Mouse (Mus musculus) neural tube, embryonic 12.5 days (tissue): Measurements from ENCODE around the gene Pdlim4. TPM values are rescaled to one million over a fixed set of nuclear protein-coding genes. Genes with fewer than 3 reads are reported as not detected.
"Not testable (repeated sequence)": the region's sequence is repeated elsewhere in the genome, so short reads cannot be mapped to it uniquely, and the experiment has no call there.

ENCODE experiments used
- ATAC-seq: fragments of 200-750 bp; cut with Nextera tagmentation; 2 replicates; pipeline ENCODE4 v1.8.0; 2017; ENCODE audit warnings: low read depth, mild to moderate bottlenecking, moderate TSS enrichment, moderate library complexity; ENCODE audit not compliant: low FRiP score
- H3K27ac ChIP-seq: fragments of 300-500 bp; sonication (generic); 2 replicates; pipeline ENCODE4 v1.5.1; 2016
- H3K27me3 ChIP-seq: fragments of 300-500 bp; sonication (generic); replicated peaks from 2 replicates; pipeline ENCODE4 v1.6.1; 2016; ENCODE audit warnings: mild to moderate bottlenecking
- H3K36me3 ChIP-seq: fragments of 300-500 bp; sonication (generic); 2 replicates; pipeline ENCODE4 v1.6.1; 2016; ENCODE audit warnings: mild to moderate bottlenecking
- H3K4me1 ChIP-seq: fragments of 300-500 bp; sonication (generic); 2 replicates; pipeline ENCODE4 v1.6.1; 2016
- H3K4me2 ChIP-seq: fragments of 300-500 bp; sonication (generic); replicated peaks from 2 replicates; pipeline ENCODE4 v1.6.1; 2016; ENCODE audit warnings: mild to moderate bottlenecking
- H3K4me3 ChIP-seq: fragments of 300-500 bp; sonication (generic); 2 replicates; pipeline ENCODE4 v1.5.1; 2016
- H3K9ac ChIP-seq: fragments of 300-500 bp; sonication (generic); 2 replicates; pipeline ENCODE4 v1.6.1; 2016; ENCODE audit warnings: mild to moderate bottlenecking
- H3K9me3 ChIP-seq: fragments of 300-500 bp; sonication (generic); 2 replicates; pipeline ENCODE4 v1.6.1; 2016; ENCODE audit warnings: mild to moderate bottlenecking
- WGBS: fragments of 180-500 bp; shearing (Covaris S2); methylation state at CpG from one replicate; pipeline ENCODE4 v1.1.7; 2016; 5-methylcytosine and 5-hydroxymethylcytosine counted together
- polyA plus RNA-seq: library from polyadenylated mRNA; unstranded; fragments of >200 nt; fragmentation: Nextera tagmentation; extraction: Ambion mirVana; gene quantifications from 2 replicates; pipeline ENCODE4 v1.2.1, GENCODE M21; 2016

Pdlim4 gene
- polyA plus RNA-seq, 1 experiment from 2014 or later, result 51.4 TPM

- Histone ChIP-seq H3K4me1 (peaks cover 11% of the 10 kb centered on the region), H3K4me3 (no peak overlapping the region), H3K9me3 (no peaks in the 10 kb centered on the region), H3K27ac (no peak overlapping the region), H3K4me2 (no peak overlapping the region), H3K9ac (no peak overlapping the region), H3K27me3 (peaks cover 25% of the 10 kb centered on the region), H3K36me3 (no peaks in the 10 kb centered on the region)
- no peak for ATAC-seq
- WGBS, result 86% methylated on average over 1 of the region's 1 CpGs
These were observed 42.2 kb downstream of the Pdlim4 start for GRCm38 (mm10) chr11:54026491-54027041.

- peaks cover 2% of the 10 kb centered on the region; the same call in 1 of the 2 replicates for H3K27me3 ChIP-seq
- H3K36me3 ChIP-seq, result no peaks in the 10 kb centered on the region
- H3K4me3 ChIP-seq, result no peak overlapping the region
- H3K4me1 ChIP-seq, result no peaks in the 10 kb centered on the region
- no peak for ATAC-seq
- WGBS, result 89% methylated on average over 5 of the region's 5 CpGs
- H3K9ac ChIP-seq, result no peak overlapping the region
- H3K27ac ChIP-seq, result no peak overlapping the region
- no peak overlapping the region for H3K4me2 ChIP-seq
- H3K9me3 ChIP-seq, result no peaks in the 10 kb centered on the region
These were observed 47.3 kb downstream of the Pdlim4 start for GRCm38 (mm10) chr11:54021396-54022093.

- WGBS, result 87% methylated on average over 3 of the region's 3 CpGs
- no peak for ATAC-seq
- Histone ChIP-seq H3K4me2 (no peak overlapping the region), H3K9me3 (no peaks in the 10 kb centered on the region), H3K27me3 (no peaks in the 10 kb centered on the region), H3K36me3 (no peaks in the 10 kb centered on the region), H3K4me3 (no peak overlapping the region), H3K4me1 (no peaks in the 10 kb centered on the region), H3K9ac (no peak overlapping the region), H3K27ac (no peak overlapping the region)
These were observed 49.7 kb downstream of the Pdlim4 start for GRCm38 (mm10) chr11:54018893-54019732.

GRCm38 (mm10) chr11:54017596-54017995, 51.2 kb downstream of the Pdlim4 start:
- H3K4me3 ChIP-seq, result no peak overlapping the region
- no peaks in the 10 kb centered on the region for H3K4me1 ChIP-seq
- H3K9ac ChIP-seq, result no peak overlapping the region
- H3K4me2 ChIP-seq, result no peak overlapping the region
- 78% methylated on average over 4 of the region's 4 CpGs for WGBS
- H3K36me3 ChIP-seq, result no peaks in the 10 kb centered on the region
- H3K27ac ChIP-seq, result no peak overlapping the region
- ATAC-seq, result no peak
- H3K9me3 ChIP-seq, result no peaks in the 10 kb centered on the region
- no peaks in the 10 kb centered on the region for H3K27me3 ChIP-seq

GRCm38 (mm10) chr11:54016051-54016450, 52.8 kb downstream of the Pdlim4 start:
- Histone ChIP-seq H3K4me3 (no peak overlapping the region), H3K9ac (no peak overlapping the region), H3K36me3 (no peaks in the 10 kb centered on the region), H3K4me2 (no peak overlapping the region), H3K27me3 (no peaks in the 10 kb centered on the region), H3K9me3 (no peaks in the 10 kb centered on the region), H3K27ac (no peak overlapping the region), H3K4me1 (no peaks in the 10 kb centered on the region)
- no peak for ATAC-seq
- WGBS, result 58% methylated on average over 8 of the region's 8 CpGs

GRCm38 (mm10) chr11:54012961-54013360, 55.9 kb downstream of the Pdlim4 start:
- Histone ChIP-seq H3K36me3 (no peaks in the 10 kb centered on the region), H3K9ac (no peak overlapping the region), H3K4me2 (no peak overlapping the region), H3K27me3 (no peaks in the 10 kb centered on the region), H3K27ac (no peak overlapping the region), H3K4me1 (no peaks in the 10 kb centered on the region), H3K4me3 (no peak overlapping the region), H3K9me3 (no peaks in the 10 kb centered on the region)
- ATAC-seq, result no peak
- 84% methylated on average over 5 of the region's 5 CpGs for WGBS

GRCm38 (mm10) chr11:54011255-54011654, 57.6 kb downstream of the Pdlim4 start:
- H3K4me1 ChIP-seq, result no peaks in the 10 kb centered on the region
- H3K9me3 ChIP-seq, result no peaks in the 10 kb centered on the region
- no peak overlapping the region for H3K4me2 ChIP-seq
- ATAC-seq, result no peak
- no peaks in the 10 kb centered on the region for H3K36me3 ChIP-seq
- no peak overlapping the region for H3K27ac ChIP-seq
- no peaks in the 10 kb centered on the region for H3K27me3 ChIP-seq
- no peak overlapping the region for H3K9ac ChIP-seq
- 93% methylated on average over 2 of the region's 2 CpGs for WGBS
- H3K4me3 ChIP-seq, result no peak overlapping the region

GRCm38 (mm10) chr11:54008416-54008920, 60.3 kb downstream of the Pdlim4 start:
- no peak overlapping the region for H3K27ac ChIP-seq
- H3K36me3 ChIP-seq, result no peaks in the 10 kb centered on the region
- WGBS, result 73% methylated on average over 10 of the region's 10 CpGs
- H3K9ac ChIP-seq, result no peak overlapping the region
- H3K4me2 ChIP-seq, result no peak overlapping the region
- no peaks in the 10 kb centered on the region for H3K9me3 ChIP-seq
- H3K4me3 ChIP-seq, result no peak overlapping the region
- H3K27me3 ChIP-seq, result no peaks in the 10 kb centered on the region
- no peaks in the 10 kb centered on the region for H3K4me1 ChIP-seq
- no peak for ATAC-seq

GRCm38 (mm10) chr11:54007717-54008116, 61.1 kb downstream of the Pdlim4 start:
- H3K27me3 ChIP-seq, result no peaks in the 10 kb centered on the region
- ATAC-seq, result no peak
- no peaks in the 10 kb centered on the region for H3K4me1 ChIP-seq
- no peak overlapping the region for H3K9ac ChIP-seq
- WGBS, result 91% methylated on average over 11 of the region's 11 CpGs
- H3K36me3 ChIP-seq, result no peaks in the 10 kb centered on the region
- H3K27ac ChIP-seq, result no peak overlapping the region
- no peak overlapping the region for H3K4me3 ChIP-seq
- no peaks in the 10 kb centered on the region for H3K9me3 ChIP-seq
- no peak overlapping the region for H3K4me2 ChIP-seq

- Histone ChIP-seq H3K36me3 (no peaks in the 10 kb centered on the region), H3K9ac (no peak overlapping the region), H3K9me3 (no peaks in the 10 kb centered on the region), H3K27ac (no peak overlapping the region), H3K4me2 (no peak overlapping the region), H3K4me1 (no peaks in the 10 kb centered on the region), H3K27me3 (no peaks in the 10 kb centered on the region), H3K4me3 (no peak overlapping the region)
- no peak for ATAC-seq
- WGBS, result 63% methylated on average over 4 of the region's 4 CpGs
These were observed 61.9 kb downstream of the Pdlim4 start for GRCm38 (mm10) chr11:54006901-54007300.

GRCm38 (mm10) chr11:54006362-54006761, 62.5 kb downstream of the Pdlim4 start:
- 16% methylated on average over 5 of the region's 5 CpGs for WGBS
- H3K4me1 ChIP-seq, H3K36me3 ChIP-seq, H3K4me3 ChIP-seq, ATAC-seq, H3K4me2 ChIP-seq, H3K9ac ChIP-seq, H3K9me3 ChIP-seq, H3K27ac ChIP-seq, H3K27me3 ChIP-seq: not testable (repeated sequence)
